Mouse (Mus musculus) mesoderm, embryonic 11.5 days (tissue): ENCODE data around the gene Ogdh.

Experiments
- DNase-seq: peaks from one replicate; pipeline ENCODE4 v3.0.0-alpha.2; 2012; ENCODE audit warnings: low read depth, low spot score

Ogdh gene

GRCm38 (mm10) chr11:6294632-6295031, 3.2 kb downstream of the Ogdh start:
- no peak for DNase-seq

- DNase-seq: no peak
Observed at GRCm38 (mm10) chr11:6296077-6296476, 4.6 kb downstream of the Ogdh start.

- no peak for DNase-seq
Observed at GRCm38 (mm10) chr11:6299435-6299834, 8.0 kb downstream of the Ogdh start.

- no peak for DNase-seq
Observed at GRCm38 (mm10) chr11:6302793-6303192, 11.4 kb downstream of the Ogdh start.

GRCm38 (mm10) chr11:6305943-6306430, 14.6 kb downstream of the Ogdh start:
- no peak for DNase-seq

- DNase-seq: no peak
Observed at GRCm38 (mm10) chr11:6308181-6308580, 16.7 kb downstream of the Ogdh start.

- no peak for DNase-seq
Observed at GRCm38 (mm10) chr11:6313874-6314406, 22.5 kb downstream of the Ogdh start.

GRCm38 (mm10) chr11:6316821-6317220, 25.4 kb downstream of the Ogdh start:
- DNase-seq: no peak

GRCm38 (mm10) chr11:6318559-6318958, 27.1 kb downstream of the Ogdh start:
- DNase-seq: no peak

- DNase-seq: no peak
Observed at GRCm38 (mm10) chr11:6319374-6319773, 27.9 kb downstream of the Ogdh start.

GRCm38 (mm10) chr11:6322086-6322485, 30.7 kb downstream of the Ogdh start:
- DNase-seq: no peak

- DNase-seq: no peak
Observed at GRCm38 (mm10) chr11:6323348-6323747, 31.9 kb downstream of the Ogdh start.

GRCm38 (mm10) chr11:6331256-6331655, 39.8 kb downstream of the Ogdh start:
- DNase-seq: no peak

GRCm38 (mm10) chr11:6332606-6333005, 41.2 kb downstream of the Ogdh start:
- no peak for DNase-seq

- no peak for DNase-seq
Observed at GRCm38 (mm10) chr11:6333403-6333802, 42.0 kb downstream of the Ogdh start.

- DNase-seq: no peak
Observed at GRCm38 (mm10) chr11:6335321-6335720, 43.9 kb downstream of the Ogdh start.

- DNase-seq: no peak
Observed at GRCm38 (mm10) chr11:6336689-6337088, 45.3 kb downstream of the Ogdh start.

- DNase-seq: no peak
Observed at GRCm38 (mm10) chr11:6345956-6346355, 54.5 kb downstream of the Ogdh start.

GRCm38 (mm10) chr11:6346966-6347365, 55.5 kb downstream of the Ogdh start:
- no peak for DNase-seq

- no peak for DNase-seq
Observed at GRCm38 (mm10) chr11:6348681-6349200, 57.3 kb downstream of the Ogdh start.

- no peak for DNase-seq
Observed at GRCm38 (mm10) chr11:6349586-6349985, 58.2 kb downstream of the Ogdh start.

- DNase-seq: no peak
Observed at GRCm38 (mm10) chr11:6355106-6355505, 63.7 kb downstream of the Ogdh start.

GRCm38 (mm10) chr11:6364581-6365275, 73.3 kb downstream of the Ogdh start:
- DNase-seq: no peak
